Mouse (Mus musculus) limb, embryonic 14.5 days (tissue): ENCODE data around the gene Akap7. TPM values are rescaled to one million over a fixed set of nuclear protein-coding genes. Genes with fewer than 3 reads are reported as not detected.

ENCODE experiments used
- ATAC-seq: fragments of 200-750 bp; cut with Nextera tagmentation; 2 replicates; pipeline ENCODE4 v1.8.0; 2017; ENCODE audit warnings: low read depth, moderate number of reproducible peaks, moderate TSS enrichment; ENCODE audit not compliant: low FRiP score
- DNase-seq: peaks from one replicate; pipeline ENCODE4 v3.0.0-alpha.2; 2015; ENCODE audit warnings: low spot score
- H3K27ac ChIP-seq: fragments of 300-500 bp; sonication (generic); replicated peaks from 2 replicates; pipeline ENCODE4 v1.5.1; 2014; ENCODE audit warnings: low read depth, mild to moderate bottlenecking, low read length, moderate library complexity, mixed read lengths
- H3K27me3 ChIP-seq: fragments of 300-500 bp; sonication (generic); 2 replicates; pipeline ENCODE4 v1.6.1; 2014; ENCODE audit warnings: low read length, mixed read lengths; ENCODE audit not compliant: control insufficient read depth, insufficient read depth
- H3K36me3 ChIP-seq: fragments of 300-500 bp; sonication (generic); 2 replicates; pipeline ENCODE4 v1.6.1; 2014; ENCODE audit warnings: mild to moderate bottlenecking, low read length, moderate library complexity, mixed read lengths; ENCODE audit not compliant: control insufficient read depth, insufficient read depth
- H3K4me1 ChIP-seq: fragments of 300-500 bp; sonication (generic); 2 replicates; pipeline ENCODE4 v1.6.1; 2014; ENCODE audit warnings: antibody characterized with exemption, low read length, mixed read lengths; ENCODE audit not compliant: control insufficient read depth, insufficient read depth
- H3K4me2 ChIP-seq: fragments of 300-500 bp; sonication (generic); replicated peaks from 2 replicates; pipeline ENCODE4 v1.6.1; 2014; ENCODE audit warnings: low read depth, mild to moderate bottlenecking, low read length, moderate library complexity; ENCODE audit not compliant: severe bottlenecking
- H3K4me3 ChIP-seq: fragments of 300-500 bp; sonication (generic); replicated peaks from 2 replicates; pipeline ENCODE4 v1.5.1; 2014; ENCODE audit warnings: low read length
- H3K9ac ChIP-seq: fragments of 300-500 bp; sonication (generic); 2 replicates; pipeline ENCODE4 v1.6.1; 2014; ENCODE audit warnings: mild to moderate bottlenecking, low read depth, low read length, moderate library complexity; ENCODE audit not compliant: severe bottlenecking
- H3K9me3 ChIP-seq: fragments of 300-500 bp; sonication (generic); 2 replicates; pipeline ENCODE4 v1.6.1; 2016; ENCODE audit warnings: low read length; ENCODE audit not compliant: control insufficient read depth
- POLR2A ChIP-seq: fragments of 200-500 bp; IDR thresholded peaks from 2 replicates; pipeline ENCODE4 v1.8.0; 2012; ENCODE audit warnings: inconsistent platforms, mild to moderate bottlenecking, moderate library complexity, borderline replicate concordance; ENCODE audit not compliant: insufficient read depth, insufficient read length; ENCODE audit errors: extremely low read depth
- WGBS: fragments of 180-500 bp; shearing (Covaris S2); extraction: QIAGEN DNeasy Blood & Tissue Kit; methylation state at CpG from one replicate; pipeline ENCODE4 v1.1.7; 2014; 5-methylcytosine and 5-hydroxymethylcytosine counted together
- polyA plus RNA-seq, 2 experiments: library from polyadenylated mRNA; depleted of rRNA in 1 of 2; stranded (reverse) in 1 of 2; unstranded in 1 of 2; fragments of >200 nt; fragmentation: Nextera tagmentation in 1 of 2; extraction: Ambion mirVana in 1 of 2; gene quantifications; 2 replicates each; pipeline versions ENCODE4 v1.2.1 to v1.2.3; 2012 to 2014

Akap7 gene
- polyA plus RNA-seq, 2 experiments, result 17.6 to 20.9 TPM

DNA sequence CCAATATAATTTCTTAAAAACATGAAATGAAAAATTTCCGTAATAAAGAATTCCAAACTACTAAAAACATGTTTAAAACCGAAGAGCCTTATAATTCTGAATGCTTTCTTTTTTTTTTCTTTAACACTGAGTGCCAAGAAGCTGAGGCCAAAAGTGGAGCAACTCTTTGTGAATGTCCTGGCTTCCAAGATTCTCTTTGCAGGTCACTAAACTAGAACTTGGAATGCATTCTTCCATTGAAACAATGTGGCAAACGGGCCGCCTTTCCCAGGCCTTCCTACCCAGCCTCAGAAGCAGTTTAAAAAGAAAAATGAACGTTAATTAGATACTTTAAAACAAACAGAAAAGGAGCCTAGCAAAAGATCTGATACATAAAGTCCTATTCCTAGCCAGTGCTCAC, 27.5 kb downstream of the Akap7 start:
- Histone ChIP-seq H3K27me3 (no peaks in the 10 kb centered on the region), H3K9me3 (no peaks in the 10 kb centered on the region), H3K4me3 (no peak overlapping the region), H3K4me1 (peaks cover 7% of the 10 kb centered on the region; the same call in 1 of the 2 replicates), H3K4me2 (no peak overlapping the region), H3K36me3 (no peaks in the 10 kb centered on the region), H3K9ac (no peak overlapping the region), H3K27ac (no peak overlapping the region)
- TF ChIP-seq POLR2A, result no peak
- WGBS, result 68% methylated on average over 5 of the region's 5 CpGs
- DNase-seq (no peak), ATAC-seq (no peak)

DNA sequence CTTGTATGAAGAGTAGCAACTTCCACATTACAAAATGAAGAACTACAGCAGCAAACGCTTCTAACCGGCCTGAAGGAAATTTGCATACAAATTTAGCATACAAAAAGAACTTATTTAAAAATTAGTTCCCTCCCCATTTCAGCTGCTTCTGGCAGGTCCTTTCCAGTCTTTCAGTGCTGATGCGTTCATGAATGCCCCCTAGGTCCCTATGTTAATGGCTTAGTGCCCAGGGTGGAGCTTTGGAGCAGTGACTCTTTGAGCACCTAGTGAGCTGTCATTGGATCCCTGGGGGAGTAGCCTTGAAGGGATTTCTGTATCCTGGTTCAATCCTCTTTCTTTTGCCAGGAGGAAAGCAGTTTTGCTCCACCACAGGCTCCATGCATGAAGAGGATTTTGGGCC, 28.3 kb downstream of the Akap7 start:
- Histone ChIP-seq H3K4me3 (no peak overlapping the region), H3K36me3 (no peaks in the 10 kb centered on the region), H3K27ac (no peak overlapping the region), H3K4me2 (no peak overlapping the region), H3K9ac (no peak overlapping the region), H3K27me3 (no peaks in the 10 kb centered on the region), H3K9me3 (no peaks in the 10 kb centered on the region), H3K4me1 (peaks cover 8% of the 10 kb centered on the region; the same call in 1 of the 2 replicates)
- DNase-seq (no peak), ATAC-seq (no peak)
- WGBS, result 63% methylated on average over 3 of the region's 3 CpGs
- no peak for TF ChIP-seq POLR2A

DNA sequence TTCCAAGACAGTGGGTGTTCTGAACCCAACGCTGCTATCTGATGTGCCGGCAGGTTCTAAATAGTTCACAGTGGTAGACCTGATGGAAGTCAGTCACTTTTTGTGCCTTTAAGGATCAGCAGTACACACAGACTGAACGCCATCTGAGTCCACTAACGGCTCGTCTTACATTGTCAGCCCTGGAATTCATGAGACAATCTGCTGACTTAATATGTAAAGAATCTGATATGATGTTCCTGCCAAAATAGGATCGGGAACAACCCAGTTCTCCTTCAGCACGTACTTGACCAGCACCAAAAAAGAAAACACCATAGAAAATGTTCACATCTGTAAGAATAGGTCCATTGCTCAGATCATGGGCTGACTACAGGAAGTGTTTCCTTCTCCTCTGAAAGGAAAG, 32.2 kb downstream of the Akap7 start:
- no peak for TF ChIP-seq POLR2A
- H3K4me2 ChIP-seq, result no peak overlapping the region
- H3K4me3 ChIP-seq, result no peak overlapping the region
- no peak overlapping the region for H3K9ac ChIP-seq
- no peaks in the 10 kb centered on the region for H3K27me3 ChIP-seq
- no peaks in the 10 kb centered on the region for H3K9me3 ChIP-seq
- ATAC-seq (peak; percentile 44; the same call in 1 of the 2 replicates), DNase-seq (peak; percentile 32)
- peaks cover 8% of the 10 kb centered on the region; the same call in 1 of the 2 replicates for H3K4me1 ChIP-seq
- WGBS, result 54% methylated on average over 7 of the region's 7 CpGs
- H3K27ac ChIP-seq, result no peak overlapping the region
- H3K36me3 ChIP-seq, result no peaks in the 10 kb centered on the region

DNA sequence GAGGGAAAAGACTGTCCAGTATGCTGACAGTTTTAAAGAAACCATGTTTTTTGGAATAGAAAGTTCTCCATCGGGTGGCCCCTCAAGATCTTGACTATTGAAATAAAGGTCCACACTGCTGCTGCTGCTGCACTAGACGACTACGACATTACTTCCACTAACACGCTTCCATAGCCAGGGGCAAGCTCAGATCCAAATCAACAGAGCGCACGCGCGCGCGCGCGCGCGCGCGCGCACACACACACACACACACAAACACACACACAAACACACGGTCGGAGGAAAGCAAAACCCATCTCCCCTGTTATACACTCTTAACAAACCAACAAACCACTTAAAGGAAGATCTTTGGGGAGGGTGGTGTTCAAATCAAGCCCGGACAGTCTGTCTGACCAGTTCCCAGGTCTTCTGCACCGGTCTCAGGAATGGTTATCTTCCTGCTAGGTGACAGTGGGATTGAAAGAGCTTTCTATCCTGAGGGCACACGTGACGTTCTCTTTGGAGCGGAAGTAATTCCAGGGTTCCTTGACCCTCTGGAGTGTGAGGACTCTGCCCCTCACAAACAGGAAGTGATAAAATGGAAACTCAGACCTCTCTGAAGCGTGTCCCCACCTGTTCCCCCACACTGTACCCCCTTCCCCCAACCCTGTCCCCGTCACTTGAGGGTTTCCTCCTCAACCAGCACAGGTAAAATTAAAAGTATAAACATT, 32.9 kb downstream of the Akap7 start:
- Histone ChIP-seq H3K36me3 (no peaks in the 10 kb centered on the region), H3K27me3 (no peaks in the 10 kb centered on the region), H3K27ac (no peak overlapping the region), H3K4me2 (no peak overlapping the region), H3K9me3 (no peaks in the 10 kb centered on the region), H3K9ac (no peak overlapping the region), H3K4me3 (no peak overlapping the region), H3K4me1 (peaks cover 8% of the 10 kb centered on the region; the same call in 1 of the 2 replicates)
- DNase-seq (no peak), ATAC-seq (no peak)
- no peak for TF ChIP-seq POLR2A
- WGBS, result 84% methylated on average over 26 of the region's 26 CpGs

DNA sequence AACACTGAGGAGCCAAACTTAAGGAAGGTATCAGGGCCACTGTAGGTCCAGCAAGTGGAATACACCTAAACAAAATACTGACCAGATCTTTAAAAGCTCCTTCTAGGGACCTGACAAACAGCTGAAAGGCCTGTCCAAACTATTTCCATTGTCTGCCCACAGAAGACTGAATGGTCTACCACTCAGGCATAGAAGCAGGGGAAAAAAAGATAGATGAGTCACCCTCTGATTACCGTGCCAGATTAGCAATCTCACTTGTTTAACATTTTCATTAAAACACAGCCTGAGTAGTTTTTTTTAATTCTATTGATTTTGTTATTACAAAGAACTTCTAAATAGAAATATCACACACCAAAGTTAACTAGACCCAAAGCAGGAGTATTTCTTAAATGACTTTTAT, 33.9 kb downstream of the Akap7 start:
- H3K4me3 ChIP-seq, result no peak overlapping the region

More for the DNA sequence above, 33.9 kb downstream of the Akap7 start:
- Histone ChIP-seq H3K9ac (no peak overlapping the region), H3K4me2 (no peak overlapping the region), H3K27me3 (no peaks in the 10 kb centered on the region), H3K4me1 (peaks cover 12% of the 10 kb centered on the region; the same call in 1 of the 2 replicates), H3K9me3 (no peaks in the 10 kb centered on the region), H3K36me3 (no peaks in the 10 kb centered on the region), H3K27ac (no peak overlapping the region)
- no peak for ATAC-seq
- DNase-seq, result no peak
- WGBS, result 74% methylated on average over 1 of the region's 1 CpGs
- no peak for TF ChIP-seq POLR2A
